Mouse (Mus musculus): ENCODE data around the gene Hist1h2bh. TPM values are rescaled to one million over a fixed set of nuclear protein-coding genes. Genes with fewer than 3 reads are reported as not detected.
A peak's percentile ranks its signal among the peaks of the same experiment; 100 is the strongest.
"Not testable (repeated sequence)": the region's sequence is repeated elsewhere in the genome, so short reads cannot be mapped to it uniquely, and the experiment has no call there.

Gene Hist1h2bh
- polyA plus RNA-seq, 1 experiment from 2014 or later = 0.94 TPM

DNA sequence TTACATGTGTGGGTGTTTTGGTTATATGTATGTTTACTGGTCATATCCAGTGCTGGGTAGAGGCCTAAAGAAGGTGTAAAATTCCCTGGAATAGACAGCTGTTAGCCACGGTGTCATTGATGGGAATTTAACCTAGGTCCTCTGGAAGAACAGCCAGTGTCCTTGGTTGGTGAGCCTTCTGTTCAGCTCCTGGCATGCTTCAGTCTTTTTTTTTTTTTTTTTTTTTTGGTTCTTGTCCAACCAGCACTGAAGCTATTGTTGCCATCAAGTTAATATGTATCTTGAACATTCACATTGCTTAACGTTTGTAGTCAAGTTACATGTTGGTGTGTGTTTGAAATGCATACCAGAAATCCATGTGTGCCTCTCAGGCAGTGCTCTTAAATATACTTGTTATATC, 21.3 kb upstream of the Hist1h2bh start:
- Histone ChIP-seq H3K4me1 (ENCODE audit: control insufficient read depth, insufficient read depth, low read length) (no peaks in the 10 kb centered on the region; the same call in 1 of the 2 replicates), H3K36me3 (ENCODE audit: control insufficient read depth, insufficient read depth, low read length) (no peaks in the 10 kb centered on the region), H3K27ac (ENCODE audit: low read length) (no peak overlapping the region), H3K9ac (ENCODE audit: low read depth, low read length) (no peak overlapping the region), H3K4me2 (ENCODE audit: low read depth, low read length) (no peak overlapping the region), H3K9me3 (ENCODE audit: control insufficient read depth, low read length) (no peaks in the 10 kb centered on the region), H3K4me3 (ENCODE audit: low read length) (no peak overlapping the region), H3K27me3 (replicated peaks; ENCODE audit: control insufficient read depth, insufficient read depth, low read length) (no peaks in the 10 kb centered on the region)
- 85% methylated on average over 2 of the region's 2 CpGs for WGBS
- no peak for ATAC-seq

DNA sequence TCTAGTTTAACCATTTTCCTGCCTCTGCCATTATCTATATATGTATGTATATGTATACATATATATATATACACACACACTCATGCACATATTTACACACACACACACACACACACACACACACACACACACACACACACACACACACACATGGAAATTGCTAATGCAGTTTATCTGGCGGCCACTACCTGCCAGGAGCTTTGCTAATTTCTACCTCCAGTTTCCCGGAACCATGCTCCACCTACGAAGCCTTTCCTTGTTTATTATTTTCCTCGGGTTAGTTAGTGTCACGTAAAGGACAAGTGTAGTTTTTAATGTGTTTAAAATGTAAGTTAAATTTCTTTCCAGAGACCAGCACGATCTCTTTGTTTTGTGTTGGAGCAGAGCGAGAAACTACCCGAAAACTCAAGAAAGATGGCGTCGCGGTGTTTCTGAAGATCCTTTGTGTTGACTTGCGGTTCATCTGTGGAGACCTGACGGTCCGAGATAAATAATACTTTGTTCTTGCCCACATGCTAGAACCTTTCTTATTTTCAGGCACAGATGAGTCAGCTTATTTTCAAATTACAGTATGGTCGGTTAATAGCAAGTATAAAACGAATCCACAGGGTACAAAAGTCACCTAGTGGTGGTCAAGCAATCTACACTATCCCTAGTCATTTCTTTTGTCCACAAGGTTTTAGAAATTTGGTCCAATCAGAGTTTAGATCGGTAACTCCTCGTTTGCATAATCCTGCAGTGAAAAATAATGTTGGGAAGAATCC, 19.7 kb upstream of the Hist1h2bh start:
- 2% methylated on average over 18 of the region's 18 CpGs for WGBS
- H3K9me3 ChIP-seq (ENCODE audit: control insufficient read depth, low read length) = no peaks in the 10 kb centered on the region
- peak; percentile 45 for ATAC-seq

DNA sequence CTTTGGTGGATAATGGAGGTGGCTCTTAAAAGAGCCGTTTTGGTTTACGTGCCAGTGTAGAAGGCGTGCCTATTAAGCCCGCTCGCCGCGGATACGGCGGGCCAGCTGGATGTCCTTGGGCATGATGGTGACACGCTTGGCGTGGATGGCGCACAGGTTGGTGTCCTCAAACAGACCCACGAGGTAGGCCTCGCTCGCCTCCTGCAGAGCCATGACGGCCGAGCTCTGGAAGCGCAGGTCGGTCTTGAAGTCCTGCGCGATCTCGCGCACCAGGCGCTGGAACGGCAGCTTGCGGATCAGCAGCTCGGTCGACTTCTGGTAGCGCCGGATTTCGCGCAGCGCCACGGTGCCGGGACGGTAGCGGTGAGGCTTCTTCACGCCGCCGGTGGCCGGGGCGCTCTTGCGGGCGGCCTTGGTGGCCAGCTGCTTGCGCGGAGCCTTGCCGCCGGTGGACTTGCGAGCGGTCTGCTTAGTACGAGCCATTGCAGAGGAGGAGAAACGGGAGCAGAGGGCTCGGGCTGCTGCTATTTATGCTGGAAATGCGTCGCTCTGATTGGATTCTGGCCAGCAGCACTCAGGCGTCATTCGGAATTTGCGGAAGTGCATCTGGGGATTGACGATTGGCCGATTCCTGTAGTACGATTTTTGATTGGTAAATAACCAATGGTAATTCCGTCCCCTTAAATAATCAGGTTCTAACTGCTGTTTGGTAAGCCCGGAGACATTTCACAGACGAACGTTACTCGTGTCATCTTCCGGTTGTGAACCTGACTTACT, 18.9 kb upstream of the Hist1h2bh start, which contains the start of gene Hist1h3e:
Gene Hist1h3e, minus strand, starts transcription at position 487 of the 777 bp plus-strand sequence.
- peak within 1 kb of the TSS; percentile 60 for H3K9ac ChIP-seq (ENCODE audit: low read depth, low read length)
- H3K4me2 ChIP-seq (ENCODE audit: low read depth, low read length) = peak within 1 kb of the TSS; percentile 62
- peak within 1 kb of the TSS; percentile 45 for H3K4me3 ChIP-seq (ENCODE audit: low read length)
- ATAC-seq = peak; percentile 95
- H3K36me3 ChIP-seq (ENCODE audit: control insufficient read depth, insufficient read depth, low read length); H3K4me1 ChIP-seq (ENCODE audit: control insufficient read depth, insufficient read depth, low read length); H3K27me3 ChIP-seq (replicated peaks; ENCODE audit: control insufficient read depth, insufficient read depth, low read length); H3K9me3 ChIP-seq (ENCODE audit: control insufficient read depth, low read length): not testable (repeated sequence)
- WGBS = under 1% methylated on average over 52 of the region's 67 CpGs
- peak within 1 kb of the TSS; percentile 96 for H3K27ac ChIP-seq (ENCODE audit: low read length)

More for the DNA sequence above, 19.7 kb upstream of the Hist1h2bh start:
- Histone ChIP-seq H3K36me3 (ENCODE audit: control insufficient read depth, insufficient read depth, low read length) (no peaks in the 10 kb centered on the region), H3K4me3 (ENCODE audit: low read length) (peak overlapping the region; percentile 45), H3K27ac (ENCODE audit: low read length) (peak overlapping the region; percentile 96), H3K27me3 (replicated peaks; ENCODE audit: control insufficient read depth, insufficient read depth, low read length) (no peaks in the 10 kb centered on the region), H3K4me1 (ENCODE audit: control insufficient read depth, insufficient read depth, low read length) (no peaks in the 10 kb centered on the region; the same call in 1 of the 2 replicates), H3K4me2 (ENCODE audit: low read depth, low read length) (peak overlapping the region; percentile 62), H3K9ac (ENCODE audit: low read depth, low read length) (peak overlapping the region; percentile 60; the same call in 1 of the 2 replicates)

DNA sequence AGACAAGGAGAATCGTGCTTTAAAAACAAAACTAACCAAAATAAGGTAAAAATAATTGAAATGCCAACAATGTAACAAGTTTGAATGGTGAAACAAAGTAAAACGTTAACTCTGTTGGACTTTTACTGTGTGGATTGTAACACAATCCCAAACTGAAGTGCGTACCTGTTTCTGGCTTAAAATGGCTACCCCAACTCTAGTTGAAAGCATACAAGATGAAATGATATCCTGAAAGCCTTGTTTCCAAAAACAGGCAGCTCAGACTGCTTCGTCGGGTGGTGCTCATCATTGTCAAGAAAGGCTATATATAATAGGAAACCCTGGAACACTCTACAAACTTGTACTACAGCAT, 18.3 kb upstream of the Hist1h2bh start:
- Histone ChIP-seq H3K9ac (ENCODE audit: low read depth, low read length) (0 out of 2 replicates have a peak overlapping the region, but pooled peaks have one; percentile 60), H3K4me2 (ENCODE audit: low read depth, low read length) (peak overlapping the region; percentile 62), H3K4me3 (ENCODE audit: low read length) (peak overlapping the region; percentile 45), H3K27ac (ENCODE audit: low read length) (peak overlapping the region; percentile 96)
- H3K36me3 ChIP-seq (ENCODE audit: control insufficient read depth, insufficient read depth, low read length); H3K4me1 ChIP-seq (ENCODE audit: control insufficient read depth, insufficient read depth, low read length); ATAC-seq; H3K27me3 ChIP-seq (replicated peaks; ENCODE audit: control insufficient read depth, insufficient read depth, low read length); H3K9me3 ChIP-seq (ENCODE audit: control insufficient read depth, low read length): not testable (repeated sequence)
- 2% methylated on average over 2 of the region's 5 CpGs for WGBS

DNA sequence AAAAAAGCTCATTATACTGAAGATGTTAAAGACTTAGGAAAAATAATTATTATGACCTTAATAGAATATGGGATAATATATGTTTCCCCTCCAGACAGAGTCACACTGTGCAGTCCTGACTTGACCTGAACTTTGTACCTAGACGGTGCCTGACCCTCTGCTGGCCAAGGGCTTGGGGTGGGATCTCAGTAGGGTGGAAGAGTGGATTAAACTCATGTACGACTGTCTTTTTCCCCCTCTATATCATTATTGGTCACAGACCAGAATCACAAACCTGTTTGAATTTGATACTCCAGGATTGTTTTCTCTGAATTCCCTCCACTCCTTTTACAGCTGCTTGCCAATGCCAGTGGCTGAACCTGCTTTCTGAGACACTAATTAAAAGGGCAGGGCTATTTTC, 17.5 kb upstream of the Hist1h2bh start:
- not testable (repeated sequence) for H3K36me3 ChIP-seq (ENCODE audit: control insufficient read depth, insufficient read depth, low read length); ATAC-seq; H3K9me3 ChIP-seq (ENCODE audit: control insufficient read depth, low read length); H3K27me3 ChIP-seq (replicated peaks; ENCODE audit: control insufficient read depth, insufficient read depth, low read length); H3K9ac ChIP-seq (ENCODE audit: low read depth, low read length); H3K4me3 ChIP-seq (ENCODE audit: low read length); H3K4me1 ChIP-seq (ENCODE audit: control insufficient read depth, insufficient read depth, low read length)
- WGBS = 20% methylated on average over 2 of the region's 2 CpGs
- Histone ChIP-seq H3K4me2 (ENCODE audit: low read depth, low read length) (0 out of 2 replicates have a peak overlapping the region, but pooled peaks have one; percentile 16), H3K27ac (ENCODE audit: low read length) (0 out of 2 replicates have a peak overlapping the region, but pooled peaks have one; percentile 23)

DNA sequence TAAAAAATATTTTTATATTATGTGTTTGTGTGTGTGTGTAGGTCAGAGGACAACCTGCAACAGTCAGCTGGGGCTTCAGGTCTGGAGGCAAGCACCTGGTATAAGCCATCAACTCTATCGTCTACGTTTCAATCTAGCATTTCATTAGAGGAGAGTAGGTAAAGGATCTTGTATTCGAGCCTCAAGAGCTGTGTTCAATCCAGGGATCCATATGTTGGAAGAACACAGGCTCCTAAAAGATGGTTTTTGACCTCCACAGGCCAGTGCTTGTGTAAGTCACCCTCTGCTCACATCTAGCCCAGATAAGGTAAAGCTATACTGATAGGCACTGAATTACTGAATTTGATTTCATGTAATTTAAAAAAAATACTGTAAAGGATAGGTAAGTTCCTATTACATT, 13.7 kb upstream of the Hist1h2bh start:
- peak overlapping the region; percentile 4; the same call in 1 of the 2 replicates for H3K9ac ChIP-seq (ENCODE audit: low read depth, low read length)
- H3K4me2 ChIP-seq (ENCODE audit: low read depth, low read length) = peak overlapping the region; percentile 5; the same call in 1 of the 2 replicates
- no peaks in the 10 kb centered on the region for H3K9me3 ChIP-seq (ENCODE audit: control insufficient read depth, low read length)
- ATAC-seq = no peak
- WGBS = 66% methylated on average over 3 of the region's 3 CpGs
- no peaks in the 10 kb centered on the region for H3K27me3 ChIP-seq (replicated peaks; ENCODE audit: control insufficient read depth, insufficient read depth, low read length)
- peaks cover 7% of the 10 kb centered on the region for H3K4me1 ChIP-seq (ENCODE audit: control insufficient read depth, insufficient read depth, low read length)
- no peaks in the 10 kb centered on the region for H3K36me3 ChIP-seq (ENCODE audit: control insufficient read depth, insufficient read depth, low read length)
- no peak overlapping the region for H3K4me3 ChIP-seq (ENCODE audit: low read length)
- peak overlapping the region; percentile 65 for H3K27ac ChIP-seq (ENCODE audit: low read length)

DNA sequence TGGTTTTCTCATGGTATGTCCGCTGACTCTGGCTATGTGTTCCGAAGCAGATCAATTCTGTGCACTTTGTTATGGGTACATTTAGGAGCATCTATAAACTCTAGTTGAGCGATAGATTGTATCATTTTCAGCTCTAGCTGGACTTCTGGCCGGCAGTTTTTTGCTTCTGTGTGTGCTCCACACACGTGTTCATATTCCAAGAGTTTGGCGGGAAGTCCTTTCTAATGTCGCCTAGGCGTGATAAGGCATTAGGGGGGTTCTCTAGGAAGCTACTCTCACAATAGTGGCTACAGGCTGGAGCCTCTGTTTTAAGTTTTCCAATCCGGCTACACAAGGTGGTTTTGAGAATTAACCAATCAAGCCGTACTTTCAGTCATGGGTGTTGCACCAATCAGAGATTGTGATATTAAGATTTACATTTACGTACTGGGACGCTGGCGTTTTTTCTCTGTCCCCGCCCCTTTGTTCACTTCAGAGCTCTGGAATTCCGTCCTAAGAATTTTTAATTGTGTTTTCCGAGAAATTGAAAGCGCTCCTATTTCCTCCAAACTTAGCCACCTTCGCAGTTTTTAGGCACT, 12.7 kb upstream of the Hist1h2bh start:
- H3K36me3 ChIP-seq (ENCODE audit: control insufficient read depth, insufficient read depth, low read length) = no peaks in the 10 kb centered on the region
- H3K4me1 ChIP-seq (ENCODE audit: control insufficient read depth, insufficient read depth, low read length) = peaks cover 7% of the 10 kb centered on the region
- no peaks in the 10 kb centered on the region for H3K27me3 ChIP-seq (replicated peaks; ENCODE audit: control insufficient read depth, insufficient read depth, low read length)
- peak overlapping the region; percentile 51 for H3K4me3 ChIP-seq (ENCODE audit: low read length)
- peak overlapping the region; percentile 83 for H3K4me2 ChIP-seq (ENCODE audit: low read depth, low read length)
- H3K27ac ChIP-seq (ENCODE audit: low read length) = peak overlapping the region; percentile 97
- peak overlapping the region; percentile 78 for H3K9ac ChIP-seq (ENCODE audit: low read depth, low read length)
- peak; percentile 80 for ATAC-seq
- WGBS = under 1% methylated on average over 18 of the region's 18 CpGs
- no peaks in the 10 kb centered on the region for H3K9me3 ChIP-seq (ENCODE audit: control insufficient read depth, low read length)

DNA sequence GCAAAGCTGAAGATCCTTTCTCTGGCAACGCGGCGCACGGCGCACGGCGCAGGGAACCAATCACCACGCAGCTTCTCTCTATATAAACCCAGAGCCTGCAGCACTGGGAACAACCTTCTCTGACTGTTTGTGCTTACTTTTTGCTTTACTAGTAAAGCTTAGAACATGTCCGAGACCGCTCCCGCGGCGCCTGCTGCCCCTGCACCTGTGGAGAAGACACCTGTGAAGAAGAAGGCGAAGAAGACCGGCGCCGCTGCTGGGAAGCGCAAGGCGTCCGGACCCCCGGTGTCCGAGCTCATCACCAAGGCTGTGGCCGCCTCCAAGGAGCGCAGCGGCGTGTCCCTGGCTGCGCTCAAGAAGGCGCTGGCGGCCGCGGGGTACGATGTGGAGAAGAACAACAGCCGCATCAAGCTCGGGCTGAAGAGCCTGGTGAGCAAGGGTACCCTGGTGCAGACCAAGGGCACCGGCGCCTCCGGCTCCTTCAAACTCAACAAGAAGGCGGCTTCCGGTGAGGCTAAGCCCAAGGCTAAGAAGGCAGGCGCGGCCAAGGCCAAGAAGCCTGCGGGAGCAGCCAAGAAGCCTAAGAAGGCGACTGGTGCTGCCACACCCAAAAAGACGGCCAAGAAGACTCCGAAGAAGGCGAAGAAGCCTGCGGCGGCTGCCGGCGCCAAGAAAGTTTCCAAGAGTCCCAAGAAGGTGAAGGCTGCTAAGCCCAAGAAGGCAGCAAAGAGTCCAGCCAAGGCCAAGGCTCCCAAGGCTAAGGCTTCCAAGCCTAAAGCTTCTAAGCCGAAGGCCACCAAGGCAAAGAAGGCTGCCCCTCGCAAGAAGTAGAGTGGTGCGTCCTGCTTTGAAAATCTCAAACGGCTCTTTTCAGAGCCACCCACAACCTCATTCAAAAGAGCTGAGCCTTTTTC, 12.0 kb upstream of the Hist1h2bh start:
- Histone ChIP-seq H3K9ac (ENCODE audit: low read depth, low read length) (peak overlapping the region; percentile 78), H3K4me2 (ENCODE audit: low read depth, low read length) (peak overlapping the region; percentile 83), H3K9me3 (ENCODE audit: control insufficient read depth, low read length) (no peaks in the 10 kb centered on the region), H3K27ac (ENCODE audit: low read length) (peak overlapping the region; percentile 97), H3K36me3 (ENCODE audit: control insufficient read depth, insufficient read depth, low read length) (no peaks in the 10 kb centered on the region), H3K27me3 (replicated peaks; ENCODE audit: control insufficient read depth, insufficient read depth, low read length) (no peaks in the 10 kb centered on the region), H3K4me1 (ENCODE audit: control insufficient read depth, insufficient read depth, low read length) (peaks cover 12% of the 10 kb centered on the region), H3K4me3 (ENCODE audit: low read length) (peak overlapping the region; percentile 51)
- peak; percentile 84 for ATAC-seq
- WGBS = under 1% methylated on average over 52 of the region's 54 CpGs

Data from intestine, embryonic 16.5 days (tissue).